Mouse (Mus musculus) Patski (cell line): ENCODE results near the gene Lamc2. TPM values are rescaled to one million over a fixed set of nuclear protein-coding genes. Genes with fewer than 3 reads are reported as not detected.

Source experiments
- ATAC-seq: fragments of 100-300 bp; one replicate; pipeline ENCODE4 v1.8.0; 2021
- CTCF ChIA-PET: fragments of 350-600 bp; sonication (Branson Sonifier 250); formaldehyde crosslinking; loops from one replicate; lab custom pipeline; 2022; ENCODE audit warnings: inconsistent platforms; lab: Charles Lee
- POLR2A ChIA-PET: fragments of 350-600 bp; sonication (Branson Sonifier 250); formaldehyde crosslinking; loops from one replicate; lab custom pipeline; 2022; ENCODE audit warnings: antibody characterized with exemption, inconsistent platforms; lab: Charles Lee
- DNase-seq: peaks from one replicate; pipeline ENCODE4 v3.0.0-alpha.2; 2011; ENCODE audit warnings: low read depth, low spot score
- H3K27me3 ChIP-seq: fragments of 371-371 bp; one replicate; pipeline ENCODE4 v1.5.1; 2021
- CTCF ChIP-seq: fragments of 100-300 bp; IDR thresholded peaks from one replicate; pipeline ENCODE4 v1.5.1; 2021
- in situ Hi-C: fragments of 300-500 bp; cut with MboI; formaldehyde crosslinking; loops from 3 replicates; pipeline ENCODE4 v1.11.1; 2018; ENCODE audit warnings: low pct_unique_long_range_greater_than_20kb, mixed read lengths
- polyA plus RNA-seq: library from polyadenylated mRNA; unstranded; gene quantifications from one replicate; pipeline ENCODE4 v1.2.3, GENCODE M21; 2021

Gene Lamc2
- polyA plus RNA-seq, result 5.6 TPM

- in situ Hi-C loops, result no loop called here
- no peak for ATAC-seq
- ChIA-PET CTCF (no interaction called here), POLR2A (no interaction called here)
- no peaks in the 10 kb centered on the region for H3K27me3 ChIP-seq
- no peak for DNase-seq
- no peak for TF ChIP-seq CTCF
These were observed at the start of gene Lamc2 for GRCm38 (mm10) chr1:153185828-153186803. Lamc2 (minus strand) TSS chr1:153186447.

- in situ Hi-C loops, result no loop called here
- ChIA-PET POLR2A (no interaction called here), CTCF (no interaction called here)
- TF ChIP-seq CTCF, result no peak
- H3K27me3 ChIP-seq, result no peaks in the 10 kb centered on the region
- no peak for ATAC-seq
- no peak for DNase-seq
These were observed 49.3 kb upstream of the Lamc2 start for GRCm38 (mm10) chr1:153235576-153235975.

GRCm38 (mm10) chr1:153231681-153232080, 45.4 kb upstream of the Lamc2 start:
- no peak for ATAC-seq
- POLR2A ChIA-PET, result no interaction called here
- DNase-seq, result no peak
- in situ Hi-C loops, result no loop called here
- TF ChIP-seq CTCF, result no peak
- H3K27me3 ChIP-seq, result no peaks in the 10 kb centered on the region
- CTCF ChIA-PET, result interaction anchor here (0.9 to 1.2 kb wide), 2 partner anchors 8 to 14 kb away, joined by 4 to 5 read pairs; no protein-coding TSS in a partner anchor

GRCm38 (mm10) chr1:153227916-153228315, 41.7 kb upstream of the Lamc2 start:
- no peak for TF ChIP-seq CTCF
- DNase-seq, result no peak

GRCm38 (mm10) chr1:153227096-153227495, 40.8 kb upstream of the Lamc2 start:
- POLR2A ChIA-PET, result no interaction called here
- H3K27me3 ChIP-seq, result no peaks in the 10 kb centered on the region
- no peak for TF ChIP-seq CTCF

More at GRCm38 (mm10) chr1:153227916-153228315, 41.7 kb upstream of the Lamc2 start:
- POLR2A ChIA-PET, result no interaction called here
- H3K27me3 ChIP-seq, result no peaks in the 10 kb centered on the region
- in situ Hi-C loops, result no loop called here
- CTCF ChIA-PET, result no interaction called here
- ATAC-seq, result no peak

GRCm38 (mm10) chr1:153225786-153226725, 39.8 kb upstream of the Lamc2 start:
- no peak for ATAC-seq
- ChIA-PET POLR2A (no interaction called here), CTCF (interaction anchor here (1.1 kb wide), 1 partner anchor 15 kb away, joined by 6 read pairs; no protein-coding TSS in a partner anchor)
- in situ Hi-C loops, result no loop called here
- no peak for TF ChIP-seq CTCF
- no peak for DNase-seq
- no peaks in the 10 kb centered on the region for H3K27me3 ChIP-seq

More at GRCm38 (mm10) chr1:153227096-153227495, 40.8 kb upstream of the Lamc2 start:
- ATAC-seq (no peak), DNase-seq (no peak)
- CTCF ChIA-PET, result no interaction called here
- in situ Hi-C loops, result no loop called here

- POLR2A ChIA-PET, result no interaction called here
- no peak for DNase-seq
- in situ Hi-C loops, result no loop called here
- TF ChIP-seq CTCF, result no peak
- CTCF ChIA-PET, result no interaction called here
- no peaks in the 10 kb centered on the region for H3K27me3 ChIP-seq
- no peak for ATAC-seq
These were observed 38.1 kb upstream of the Lamc2 start for GRCm38 (mm10) chr1:153224331-153224730.

GRCm38 (mm10) chr1:153219376-153219775, 33.1 kb upstream of the Lamc2 start:
- in situ Hi-C loops, result no loop called here
- TF ChIP-seq CTCF, result no peak
- POLR2A ChIA-PET, result no interaction called here
- no peaks in the 10 kb centered on the region for H3K27me3 ChIP-seq
- no peak for DNase-seq
- no peak for ATAC-seq
- CTCF ChIA-PET, result no interaction called here

- TF ChIP-seq CTCF, result no peak
- POLR2A ChIA-PET, result no interaction called here
- in situ Hi-C loops, result no loop called here
- no peak for DNase-seq
- no peak for ATAC-seq
- CTCF ChIA-PET, result no interaction called here
- no peaks in the 10 kb centered on the region for H3K27me3 ChIP-seq
These were observed 30.3 kb upstream of the Lamc2 start for GRCm38 (mm10) chr1:153216516-153216915.

GRCm38 (mm10) chr1:153215676-153216075, 29.4 kb upstream of the Lamc2 start:
- ATAC-seq, result no peak
- H3K27me3 ChIP-seq, result no peaks in the 10 kb centered on the region
- CTCF ChIA-PET, result no interaction called here
- in situ Hi-C loops, result no loop called here
- TF ChIP-seq CTCF, result no peak
- POLR2A ChIA-PET, result interaction anchor here (0.6 kb wide), 1 partner anchor 91 kb away, joined by 3 read pairs; no protein-coding TSS in a partner anchor
- no peak for DNase-seq
